Mouse (Mus musculus) macrophage (primary cell): ENCODE measurements at regions not wholly inside any gene's neighbourhood (a gene's known extent, or its start where the extent isn't known, plus 50 kb on each side); places are given as distances from the start of the nearest gene placed in this dataset.

Experiments
- H3K27ac ChIP-seq: fragments of 350-480 bp; formaldehyde crosslinking; 2 replicates; pipeline ENCODE4 v1.9.0; 2021
- H3K36me3 ChIP-seq: fragments of 350-480 bp; formaldehyde crosslinking; 2 replicates; pipeline ENCODE4 v1.9.0; 2021; ENCODE audit errors: inconsistent target
- H3K4me3 ChIP-seq: fragments of 350-480 bp; formaldehyde crosslinking; 2 replicates; pipeline ENCODE4 v1.9.0; 2021; ENCODE audit errors: inconsistent target
- H3K79me2 ChIP-seq: fragments of 350-480 bp; formaldehyde crosslinking; 2 replicates; pipeline ENCODE4 v1.9.0; 2021; ENCODE audit errors: inconsistent target
- WGBS: methylation state at CpG from one replicate; pipeline ENCODE4 v1.1.7; 2026; ENCODE audit warnings: inconsistent platforms; ENCODE audit not compliant: missing documents; 5-methylcytosine and 5-hydroxymethylcytosine counted together

- H3K36me3 ChIP-seq = no peaks in the 10 kb centered on the region
- 24% methylated on average over 5 of the region's 5 CpGs for WGBS
- no peak overlapping the region for H3K27ac ChIP-seq
- no peaks in the 10 kb centered on the region for H3K79me2 ChIP-seq
- H3K4me3 ChIP-seq = no peak overlapping the region
Observed at GRCm38 (mm10) chr17:80891656-80892055, 52.8 kb upstream of the Tmem178 start.

GRCm38 (mm10) chr17:80889095-80889494 lies 55.3 kb upstream of the Tmem178 start:
- H3K4me3 ChIP-seq = no peak overlapping the region
- no peaks in the 10 kb centered on the region for H3K79me2 ChIP-seq
- no peak overlapping the region for H3K27ac ChIP-seq
- H3K36me3 ChIP-seq = no peaks in the 10 kb centered on the region
- WGBS = 86% methylated on average over 4 of the region's 4 CpGs

DNA sequence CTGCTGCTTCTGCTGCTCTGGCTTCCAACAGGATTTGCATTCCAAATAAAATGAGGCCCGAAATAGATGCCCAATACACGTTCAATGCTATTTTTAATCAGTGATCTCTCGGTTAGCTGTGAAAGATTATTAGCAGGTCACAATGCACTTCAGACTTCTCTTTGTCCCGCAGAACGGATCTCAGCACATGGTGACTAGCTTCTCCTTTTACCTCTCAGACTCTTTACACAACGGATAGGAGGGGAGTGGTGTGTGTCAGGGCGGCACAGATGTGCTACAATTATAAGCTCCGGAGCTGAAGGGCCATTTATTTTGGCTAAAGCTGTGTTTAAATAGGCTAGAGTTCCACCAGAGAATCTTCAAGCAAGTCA lies 56.7 kb upstream of the Tmem178 start:
- 38% methylated on average over 8 of the region's 8 CpGs for WGBS
- no peak overlapping the region for H3K27ac ChIP-seq
- H3K79me2 ChIP-seq = no peaks in the 10 kb centered on the region
- no peak overlapping the region for H3K4me3 ChIP-seq
- H3K36me3 ChIP-seq = no peaks in the 10 kb centered on the region

DNA sequence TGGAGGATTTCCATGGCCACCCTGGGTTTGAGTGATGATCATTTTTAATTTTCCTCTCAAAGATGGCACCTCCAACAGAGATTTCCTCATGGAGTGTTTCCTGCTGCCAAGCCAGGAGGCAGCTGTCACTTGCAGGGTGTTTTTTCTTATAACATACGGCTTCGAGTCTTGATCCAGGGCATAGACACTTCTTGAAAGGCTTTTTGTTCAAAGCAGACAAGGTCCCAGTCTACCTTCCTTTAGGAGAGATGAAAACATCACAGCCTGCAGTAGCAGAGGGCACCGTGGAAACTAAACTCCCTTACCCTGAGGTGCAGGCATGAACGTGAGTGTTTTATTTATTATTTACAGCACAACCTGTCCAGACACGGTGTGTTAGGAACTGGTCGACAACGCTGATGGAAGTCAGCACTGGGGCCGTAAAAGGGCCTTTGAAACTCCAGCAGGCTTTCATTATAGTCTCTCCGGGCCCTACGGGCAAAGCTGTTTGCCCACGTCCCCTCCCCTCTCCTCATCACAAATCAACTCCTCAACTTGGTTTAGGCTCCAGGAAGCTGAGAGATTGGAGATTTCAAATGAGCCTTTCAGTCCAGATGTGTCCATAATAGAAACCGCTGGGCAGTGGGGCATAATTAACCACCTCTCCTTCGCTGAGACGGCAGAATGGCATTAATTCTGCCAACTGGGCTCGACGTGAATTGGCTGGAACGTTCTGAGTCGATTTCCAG lies 57.2 kb upstream of the Tmem178 start:
- WGBS = 84% methylated on average over 17 of the region's 18 CpGs
- no peak overlapping the region for H3K4me3 ChIP-seq

GRCm38 (mm10) chr17:80886211-80886701 lies 58.2 kb upstream of the Tmem178 start:
- WGBS = 61% methylated on average over 3 of the region's 3 CpGs
- no peaks in the 10 kb centered on the region for H3K79me2 ChIP-seq
- H3K36me3 ChIP-seq = no peaks in the 10 kb centered on the region
- no peak overlapping the region for H3K27ac ChIP-seq
- H3K4me3 ChIP-seq = no peak overlapping the region

More for the DNA sequence above, 57.2 kb upstream of the Tmem178 start:
- Histone ChIP-seq H3K79me2 (no peaks in the 10 kb centered on the region), H3K27ac (no peak overlapping the region), H3K36me3 (no peaks in the 10 kb centered on the region)

DNA sequence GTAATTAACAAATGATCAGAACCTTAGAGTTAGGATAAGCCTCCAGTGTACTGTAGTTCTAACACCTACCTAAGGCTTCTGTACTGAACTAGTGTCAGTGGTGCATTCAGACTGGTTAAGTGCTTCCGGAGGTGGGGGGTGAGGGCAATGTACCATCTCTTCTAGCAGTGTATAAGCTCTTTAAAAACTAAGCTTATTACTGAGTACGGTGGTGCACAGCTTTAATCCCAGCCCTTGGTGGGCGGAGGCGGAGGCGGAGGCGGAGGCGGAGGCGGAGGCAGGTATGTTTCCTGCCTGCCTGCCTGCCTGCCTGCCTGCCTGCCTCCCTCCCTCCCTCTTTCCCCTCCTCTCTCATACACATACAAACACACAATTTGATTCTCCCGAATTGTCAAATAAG lies 58.7 kb upstream of the Tmem178 start:
- H3K36me3 ChIP-seq = no peaks in the 10 kb centered on the region
- no peak overlapping the region for H3K4me3 ChIP-seq
- WGBS = 78% methylated on average over 9 of the region's 9 CpGs
- no peak overlapping the region for H3K27ac ChIP-seq
- H3K79me2 ChIP-seq = no peaks in the 10 kb centered on the region

GRCm38 (mm10) chr17:80884886-80885285 lies 59.5 kb upstream of the Tmem178 start:
- Histone ChIP-seq H3K36me3 (no peaks in the 10 kb centered on the region), H3K79me2 (no peaks in the 10 kb centered on the region), H3K27ac (no peak overlapping the region), H3K4me3 (no peak overlapping the region)
- whole genome bisulfite sequencing = 96% methylated on average over 2 of the region's 2 CpGs

DNA sequence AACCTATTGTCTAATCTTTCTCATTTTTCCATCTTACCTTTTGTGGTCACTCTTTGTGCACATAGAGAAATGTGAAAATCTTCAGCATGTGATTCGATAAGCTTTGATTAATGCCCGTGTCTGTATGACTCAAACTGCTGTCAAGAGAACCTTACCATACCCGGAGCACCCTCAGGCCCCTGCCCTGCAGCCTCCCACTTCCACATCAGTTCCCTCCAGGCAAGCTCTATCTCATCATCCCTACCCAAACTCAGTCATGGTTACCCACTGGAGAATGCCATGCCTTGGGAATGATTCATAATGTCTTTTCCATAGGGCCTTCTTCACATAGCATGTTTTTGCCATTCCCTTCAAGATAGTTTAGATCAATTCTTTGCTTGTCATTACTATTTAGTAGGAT lies 62.0 kb upstream of the Tmem178 start:
- H3K36me3 ChIP-seq = no peaks in the 10 kb centered on the region
- 87% methylated on average over 3 of the region's 3 CpGs for WGBS
- no peak overlapping the region for H3K27ac ChIP-seq
- H3K79me2 ChIP-seq = no peaks in the 10 kb centered on the region
- no peak overlapping the region for H3K4me3 ChIP-seq

GRCm38 (mm10) chr17:80880325-80880724 lies 64.1 kb upstream of the Tmem178 start:
- Histone ChIP-seq H3K79me2 (no peaks in the 10 kb centered on the region), H3K36me3 (no peaks in the 10 kb centered on the region), H3K4me3 (no peak overlapping the region), H3K27ac (no peak overlapping the region)
- WGBS = 47% methylated on average over 4 of the region's 4 CpGs

DNA sequence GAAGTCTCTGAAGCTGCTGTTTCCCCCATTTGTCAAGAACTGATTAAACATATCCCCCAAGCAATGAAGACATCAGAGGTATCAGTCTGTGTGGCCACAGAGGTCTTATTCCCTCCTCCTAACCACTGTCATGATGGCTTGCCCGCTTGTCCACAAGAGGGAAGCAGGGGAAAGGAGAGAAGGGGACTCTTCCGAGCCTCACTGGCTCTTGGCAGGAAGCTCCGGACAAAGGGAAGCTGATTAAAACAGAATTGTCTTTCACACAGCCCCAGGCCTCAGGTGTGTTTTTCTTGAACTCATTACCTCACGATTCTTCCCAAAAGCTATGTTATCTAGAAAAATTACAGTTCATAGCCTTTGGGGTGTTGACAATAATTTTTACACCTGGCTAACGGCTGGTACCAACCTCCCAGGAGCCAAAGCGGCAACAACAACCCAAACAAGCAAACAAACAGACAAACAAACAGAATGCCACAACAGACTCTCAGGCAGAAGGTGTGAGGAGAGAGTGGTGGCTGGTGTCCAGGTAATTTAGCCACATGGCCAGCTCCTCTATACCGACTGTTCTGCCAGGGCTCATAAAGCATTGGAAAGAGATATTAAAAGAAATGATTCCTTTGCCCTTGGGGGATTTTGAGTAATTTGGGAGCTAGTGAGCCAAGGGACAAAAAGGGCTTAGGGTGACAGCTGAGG lies 68.9 kb upstream of the Tmem178 start:
- Histone ChIP-seq H3K4me3 (no peak overlapping the region), H3K27ac (no peak overlapping the region), H3K79me2 (no peaks in the 10 kb centered on the region), H3K36me3 (no peaks in the 10 kb centered on the region)
- 86% methylated on average over 7 of the region's 7 CpGs for WGBS

DNA sequence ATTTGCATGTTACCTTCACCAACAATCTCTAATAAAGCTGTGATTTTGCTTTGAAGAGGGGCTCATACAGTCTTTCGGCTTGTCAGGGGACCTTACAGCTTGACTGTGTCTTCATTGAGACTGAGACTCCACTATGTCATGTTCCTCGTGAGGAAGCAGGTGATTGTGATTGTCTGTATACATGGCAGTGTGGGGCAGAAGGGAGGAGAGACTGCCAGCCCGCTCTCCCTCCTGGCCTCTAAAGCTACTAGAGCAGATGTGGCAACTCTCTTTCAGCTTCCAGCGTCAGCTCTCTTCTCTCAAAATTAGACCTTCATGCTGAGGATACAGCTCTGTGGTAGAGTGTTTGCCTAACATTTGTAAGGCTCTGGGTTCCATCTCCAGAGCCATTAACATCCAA lies 73.5 kb upstream of the Tmem178 start:
- Histone ChIP-seq H3K36me3 (no peaks in the 10 kb centered on the region), H3K4me3 (no peak overlapping the region), H3K79me2 (no peaks in the 10 kb centered on the region), H3K27ac (no peak overlapping the region)
- 94% methylated on average over 3 of the region's 4 CpGs for WGBS

- Histone ChIP-seq H3K36me3 (no peaks in the 10 kb centered on the region), H3K27ac (no peak overlapping the region), H3K4me3 (no peak overlapping the region), H3K79me2 (no peaks in the 10 kb centered on the region)
- WGBS = 98% methylated on average over 7 of the region's 8 CpGs
Observed at GRCm38 (mm10) chr17:80862338-80862737, 82.1 kb upstream of the Tmem178 start.

DNA sequence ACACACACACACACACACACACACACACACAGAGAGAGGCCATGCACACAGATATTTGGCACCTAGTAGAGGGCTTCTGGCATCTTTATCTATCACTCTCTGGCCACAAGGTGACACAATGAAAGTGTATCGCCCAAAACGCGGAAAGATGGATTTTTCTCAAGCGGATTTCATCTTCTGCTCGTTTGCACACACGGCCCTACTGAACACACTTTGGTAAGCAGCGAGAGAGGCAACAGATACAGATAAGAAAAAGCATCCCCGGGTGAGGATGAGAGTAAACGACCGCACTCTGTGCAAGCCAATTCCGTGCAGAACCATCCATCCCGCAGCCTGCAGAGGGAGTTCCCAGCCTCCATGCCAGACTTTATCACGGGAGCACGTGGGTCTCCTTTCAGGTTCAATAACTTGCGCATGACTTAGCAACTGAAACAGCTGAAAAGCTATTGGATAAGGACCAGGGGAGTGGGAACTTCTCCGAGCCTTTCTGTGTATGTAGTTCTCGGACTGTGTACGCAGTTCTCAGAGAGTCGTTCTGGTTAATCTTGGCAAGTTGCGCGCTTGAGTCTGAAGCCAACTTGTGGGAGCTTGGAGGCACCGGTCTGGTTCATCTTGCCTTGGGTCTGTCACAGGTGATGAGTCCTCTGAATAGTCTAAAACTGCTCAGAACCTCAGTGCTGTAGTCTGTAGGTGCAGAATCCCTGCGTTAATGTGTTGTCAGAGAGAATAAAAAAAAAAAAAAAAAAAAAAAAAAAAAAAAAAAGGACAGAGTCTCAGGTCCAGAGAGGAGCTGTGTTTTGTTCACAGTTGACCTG lies 97.2 kb upstream of the Tmem178 start:
- Histone ChIP-seq H3K4me3 (no peak overlapping the region), H3K27ac (no peak overlapping the region), H3K36me3 (no peaks in the 10 kb centered on the region), H3K79me2 (no peaks in the 10 kb centered on the region)
- WGBS = 88% methylated on average over 22 of the region's 23 CpGs

DNA sequence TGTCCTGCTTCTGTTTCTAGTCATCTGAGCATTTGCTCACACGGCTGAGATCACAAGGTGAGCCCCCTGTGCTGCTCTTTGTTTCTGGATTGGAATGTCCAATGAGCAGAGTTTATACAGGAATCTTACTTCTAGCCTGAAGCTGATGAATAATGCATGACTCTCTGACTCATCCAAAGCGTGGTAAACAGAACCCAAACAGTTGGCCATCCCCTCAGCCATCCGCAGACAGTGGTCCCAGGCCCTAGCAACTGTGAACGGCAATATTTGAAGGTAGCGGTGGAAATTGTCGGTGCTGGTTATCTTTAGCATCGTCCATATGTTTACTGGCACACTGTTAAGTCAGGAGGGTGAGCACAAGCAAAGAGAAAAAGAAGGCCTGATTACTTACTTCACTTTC lies 99.1 kb upstream of the Tmem178 start:
- 94% methylated on average over 7 of the region's 7 CpGs for WGBS
- H3K79me2 ChIP-seq = no peaks in the 10 kb centered on the region
- H3K27ac ChIP-seq = no peak overlapping the region
- no peak overlapping the region for H3K4me3 ChIP-seq
- no peaks in the 10 kb centered on the region for H3K36me3 ChIP-seq

- Histone ChIP-seq H3K27ac (no peak overlapping the region), H3K79me2 (no peaks in the 10 kb centered on the region), H3K36me3 (no peaks in the 10 kb centered on the region), H3K4me3 (no peak overlapping the region)
- WGBS = 76% methylated on average over 4 of the region's 4 CpGs
Observed at GRCm38 (mm10) chr17:80841903-80842302, 102.5 kb upstream of the Tmem178 start.
